Mouse (Mus musculus): Measurements from ENCODE around the gene Sncb.

Sncb gene

GRCm38 (mm10) chr13:54783235-54783634, 16.8 kb upstream of the Sncb start:
- no peak for DNase-seq (ENCODE audit: low spot score in 2 of 2)

GRCm38 (mm10) chr13:54781086-54781485, 14.7 kb upstream of the Sncb start:
- no peak for DNase-seq (ENCODE audit: low spot score in 2 of 2)

GRCm38 (mm10) chr13:54780592-54780991, 14.2 kb upstream of the Sncb start:
- no peak for DNase-seq (ENCODE audit: low spot score in 2 of 2)

GRCm38 (mm10) chr13:54767012-54767411, 617 bp upstream of the Sncb start:
- DNase-seq (ENCODE audit: low spot score in 2 of 2) = no peak

GRCm38 (mm10) chr13:54765281-54766191, 859 bp downstream of the Sncb start:
- no peak for DNase-seq (ENCODE audit: low spot score in 2 of 2)

- no peak for DNase-seq (ENCODE audit: low spot score in 2 of 2)
These were observed 5.5 kb downstream of the Sncb start for GRCm38 (mm10) chr13:54760906-54761305.

GRCm38 (mm10) chr13:54760164-54760795, 6.1 kb downstream of the Sncb start:
- no peak for DNase-seq (ENCODE audit: low spot score in 2 of 2)

- no peak for DNase-seq (ENCODE audit: low spot score in 2 of 2)
These were observed 6.9 kb downstream of the Sncb start for GRCm38 (mm10) chr13:54759496-54759895.

GRCm38 (mm10) chr13:54758756-54759470, 7.5 kb downstream of the Sncb start:
- no peak for DNase-seq (ENCODE audit: low spot score in 2 of 2)

- peak; percentile 53 to 72 for DNase-seq (ENCODE audit: low spot score in 2 of 2)
These were observed 8.2 kb downstream of the Sncb start for GRCm38 (mm10) chr13:54758045-54758755.

- no peak for DNase-seq (ENCODE audit: low spot score in 2 of 2)
These were observed 9.1 kb downstream of the Sncb start for GRCm38 (mm10) chr13:54757093-54757830.

GRCm38 (mm10) chr13:54756156-54756712, 10.2 kb downstream of the Sncb start:
- no peak for DNase-seq (ENCODE audit: low spot score in 2 of 2)

GRCm38 (mm10) chr13:54755201-54755830, 11.1 kb downstream of the Sncb start:
- DNase-seq (ENCODE audit: low spot score in 2 of 2) = no peak

GRCm38 (mm10) chr13:54754169-54755080, 12.0 kb downstream of the Sncb start:
- no peak for DNase-seq (ENCODE audit: low spot score in 2 of 2)

GRCm38 (mm10) chr13:54753733-54754132, 12.7 kb downstream of the Sncb start:
- no peak for DNase-seq (ENCODE audit: low spot score in 2 of 2)

- no peak for DNase-seq (ENCODE audit: low spot score in 2 of 2)
These were observed 13.7 kb downstream of the Sncb start for GRCm38 (mm10) chr13:54752656-54753055.

- DNase-seq (ENCODE audit: low spot score in 2 of 2) = no peak
These were observed 15.7 kb downstream of the Sncb start for GRCm38 (mm10) chr13:54750699-54751098.

- DNase-seq (ENCODE audit: low spot score in 2 of 2) = no peak
These were observed 16.5 kb downstream of the Sncb start, which contains the start of gene Gprin1 for GRCm38 (mm10) chr13:54749864-54750411. Gene Gprin1, minus strand, starts transcription at chr13:54749874.
